Mouse (Mus musculus) midbrain, postnatal 0 days (tissue): ENCODE measurements at regions not wholly inside any gene's neighbourhood (a gene's known extent, or its start where the extent isn't known, plus 50 kb on each side); places are given as distances from the start of the nearest gene placed in this dataset.
"Not testable (repeated sequence)": the region's sequence is repeated elsewhere in the genome, so short reads cannot be mapped to it uniquely, and the experiment has no call there.

Experiments
- ATAC-seq: fragments of 200-750 bp; cut with Nextera tagmentation; 2 replicates; pipeline ENCODE4 v1.8.0; 2017; ENCODE audit warnings: moderate number of reproducible peaks, mild to moderate bottlenecking, moderate TSS enrichment, moderate library complexity; ENCODE audit not compliant: low FRiP score
- DNase-seq: peaks from one replicate; pipeline ENCODE4 v3.0.0-alpha.2; 2015; ENCODE audit warnings: low spot score
- H3K27ac ChIP-seq: fragments of 300-500 bp; sonication (generic); 2 replicates; pipeline ENCODE4 v1.5.1; 2014; ENCODE audit warnings: low read depth, mild to moderate bottlenecking, low read length, mixed read lengths
- H3K27me3 ChIP-seq: fragments of 300-500 bp; sonication (generic); 2 replicates; pipeline ENCODE4 v1.6.1; 2014; ENCODE audit warnings: low read length, control low read depth, mixed read lengths; ENCODE audit not compliant: insufficient read depth
- H3K36me3 ChIP-seq: fragments of 300-500 bp; sonication (generic); 2 replicates; pipeline ENCODE4 v1.6.1; 2014; ENCODE audit warnings: low read length, control low read depth, mixed read lengths; ENCODE audit not compliant: insufficient read depth
- H3K4me1 ChIP-seq: fragments of 300-500 bp; sonication (generic); 2 replicates; pipeline ENCODE4 v1.6.1; 2014; ENCODE audit warnings: mild to moderate bottlenecking, control low read depth, antibody characterized with exemption, low read length, mixed read lengths; ENCODE audit not compliant: insufficient read depth
- H3K4me2 ChIP-seq: fragments of 300-500 bp; sonication (generic); 2 replicates; pipeline ENCODE4 v1.6.1; 2014; ENCODE audit warnings: low read depth, mild to moderate bottlenecking, low read length, mixed read lengths; ENCODE audit not compliant: poor library complexity, severe bottlenecking
- H3K4me3 ChIP-seq: fragments of 300-500 bp; sonication (generic); 2 replicates; pipeline ENCODE4 v1.5.1; 2014; ENCODE audit warnings: low read depth, mild to moderate bottlenecking, low read length, moderate library complexity
- H3K9ac ChIP-seq: fragments of 300-500 bp; sonication (generic); replicated peaks from 2 replicates; pipeline ENCODE4 v1.6.1; 2014; ENCODE audit warnings: mild to moderate bottlenecking, low read length, moderate library complexity, mixed read lengths; ENCODE audit not compliant: poor library complexity, severe bottlenecking
- H3K9me3 ChIP-seq: fragments of 300-500 bp; sonication (generic); 2 replicates; pipeline ENCODE4 v1.6.1; 2016; ENCODE audit warnings: low read length, control low read depth
- CTCF ChIP-seq: IDR thresholded peaks from 2 replicates; pipeline ENCODE4 v1.5.1; 2016; ENCODE audit warnings: antibody characterized with exemption, mild to moderate bottlenecking
- WGBS: fragments of 180-500 bp; shearing (Covaris S2); extraction: QIAGEN DNeasy Blood & Tissue Kit; methylation state at CpG from one replicate; pipeline ENCODE4 v1.1.7; 2014; 5-methylcytosine and 5-hydroxymethylcytosine counted together

GRCm38 (mm10) chr8:118209301-118209700, 74.2 kb upstream of the Cdh13 start:
- not testable (repeated sequence) for H3K9ac ChIP-seq, H3K9me3 ChIP-seq, H3K4me1 ChIP-seq, ATAC-seq, H3K36me3 ChIP-seq, H3K4me2 ChIP-seq, H3K27ac ChIP-seq, H3K4me3 ChIP-seq, DNase-seq, H3K27me3 ChIP-seq
- WGBS = 95% methylated on average over 16 of the region's 16 CpGs

GRCm38 (mm10) chr8:118190866-118191265, 92.7 kb upstream of the Cdh13 start:
- no peaks in the 10 kb centered on the region for H3K4me1 ChIP-seq
- no peaks in the 10 kb centered on the region for H3K27me3 ChIP-seq
- H3K36me3 ChIP-seq = no peaks in the 10 kb centered on the region
- no peaks in the 10 kb centered on the region for H3K9me3 ChIP-seq
- no peak for DNase-seq
- 88% methylated on average over 6 of the region's 6 CpGs for WGBS
- no peak for TF ChIP-seq CTCF
- H3K4me3 ChIP-seq = no peak overlapping the region
- ATAC-seq = no peak
- H3K4me2 ChIP-seq = no peak overlapping the region
- H3K27ac ChIP-seq = no peak overlapping the region
- H3K9ac ChIP-seq = no peak overlapping the region

- H3K9me3 ChIP-seq = no peaks in the 10 kb centered on the region
- H3K27me3 ChIP-seq = no peaks in the 10 kb centered on the region
- WGBS = 64% methylated on average over 15 of the region's 15 CpGs
- no peaks in the 10 kb centered on the region for H3K4me1 ChIP-seq
- TF ChIP-seq CTCF = no peak
- H3K4me3 ChIP-seq = no peak overlapping the region
- ATAC-seq (no peak), DNase-seq (no peak)
- no peaks in the 10 kb centered on the region for H3K36me3 ChIP-seq
- H3K27ac ChIP-seq = no peak overlapping the region
- H3K4me2 ChIP-seq = no peak overlapping the region
- H3K9ac ChIP-seq = no peak overlapping the region
Observed at GRCm38 (mm10) chr8:118189226-118189625, 94.3 kb upstream of the Cdh13 start.

GRCm38 (mm10) chr8:118169001-118169413, 114.5 kb upstream of the Cdh13 start:
- no peak overlapping the region for H3K27ac ChIP-seq
- no peaks in the 10 kb centered on the region for H3K36me3 ChIP-seq
- H3K9ac ChIP-seq = no peak overlapping the region
- H3K4me3 ChIP-seq = no peak overlapping the region
- no peaks in the 10 kb centered on the region for H3K9me3 ChIP-seq
- H3K4me1 ChIP-seq = no peaks in the 10 kb centered on the region
- no peaks in the 10 kb centered on the region for H3K27me3 ChIP-seq
- 33% methylated on average over 7 of the region's 7 CpGs for WGBS
- peak; percentile 68 for TF ChIP-seq CTCF
- DNase-seq (peak; percentile 71), ATAC-seq (no peak)
- no peak overlapping the region for H3K4me2 ChIP-seq

- ATAC-seq (peak; percentile 68), DNase-seq (peak; percentile 90)
- H3K4me1 ChIP-seq = no peaks in the 10 kb centered on the region
- no peaks in the 10 kb centered on the region for H3K27me3 ChIP-seq
- no peak overlapping the region for H3K27ac ChIP-seq
- TF ChIP-seq CTCF = peak; percentile 15; the same call in 1 of the 2 replicates
- H3K9me3 ChIP-seq = no peaks in the 10 kb centered on the region
- no peak overlapping the region for H3K9ac ChIP-seq
- no peak overlapping the region for H3K4me2 ChIP-seq
- 53% methylated on average over 10 of the region's 10 CpGs for WGBS
- no peak overlapping the region for H3K4me3 ChIP-seq
- no peaks in the 10 kb centered on the region for H3K36me3 ChIP-seq
Observed at GRCm38 (mm10) chr8:118162171-118162570, 121.4 kb upstream of the Cdh13 start.

GRCm38 (mm10) chr8:118147359-118148205, 136.0 kb upstream of the Cdh13 start:
- H3K4me3 ChIP-seq = no peak overlapping the region
- WGBS = 27% methylated on average over 10 of the region's 10 CpGs
- H3K4me2 ChIP-seq = no peak overlapping the region
- H3K4me1 ChIP-seq = no peaks in the 10 kb centered on the region; the same call in 1 of the 2 replicates
- peak overlapping the region; percentile 19; the same call in 1 of the 2 replicates for H3K27ac ChIP-seq
- no peak for TF ChIP-seq CTCF
- ATAC-seq = no peak
- no peaks in the 10 kb centered on the region for H3K9me3 ChIP-seq
- H3K36me3 ChIP-seq = no peaks in the 10 kb centered on the region
- H3K9ac ChIP-seq = no peak overlapping the region
- no peak for DNase-seq
- H3K27me3 ChIP-seq = no peaks in the 10 kb centered on the region
